Mouse (Mus musculus) heart, embryonic 13.5 days (tissue): ENCODE measurements around the gene Tas2r104. TPM values are rescaled to one million over a fixed set of nuclear protein-coding genes. Genes with fewer than 3 reads are reported as not detected.

ENCODE experiments used
- ATAC-seq: fragments of 200-750 bp; cut with Nextera tagmentation; 2 replicates; pipeline ENCODE4 v1.8.0; 2017; ENCODE audit warnings: moderate TSS enrichment; ENCODE audit not compliant: insufficient number of reproducible peaks, low FRiP score, low TSS enrichment; ENCODE audit errors: extremely low read depth
- H3K27ac ChIP-seq: fragments of 300-500 bp; sonication (generic); replicated peaks from 2 replicates; pipeline ENCODE4 v1.5.1; 2015; ENCODE audit warnings: moderate library complexity, mild to moderate bottlenecking, inconsistent platforms
- H3K27me3 ChIP-seq: fragments of 300-500 bp; sonication (generic); replicated peaks from 2 replicates; pipeline ENCODE4 v1.6.1; 2015; ENCODE audit warnings: mild to moderate bottlenecking, inconsistent platforms
- H3K36me3 ChIP-seq: fragments of 300-500 bp; sonication (generic); 2 replicates; pipeline ENCODE4 v1.6.1; 2015; ENCODE audit warnings: mild to moderate bottlenecking, inconsistent platforms
- H3K4me1 ChIP-seq: fragments of 300-500 bp; sonication (generic); 2 replicates; pipeline ENCODE4 v1.6.1; 2015; ENCODE audit warnings: inconsistent platforms
- H3K4me2 ChIP-seq: fragments of 300-500 bp; sonication (generic); 2 replicates; pipeline ENCODE4 v1.6.1; 2015; ENCODE audit warnings: inconsistent platforms, mild to moderate bottlenecking, moderate library complexity
- H3K4me3 ChIP-seq: fragments of 300-500 bp; sonication (generic); 2 replicates; pipeline ENCODE4 v1.5.1; 2015; ENCODE audit warnings: moderate library complexity, mild to moderate bottlenecking, inconsistent platforms
- H3K9ac ChIP-seq: fragments of 300-500 bp; sonication (generic); 2 replicates; pipeline ENCODE4 v1.6.1; 2015; ENCODE audit warnings: inconsistent platforms, mild to moderate bottlenecking, moderate library complexity
- H3K9me3 ChIP-seq: fragments of 300-500 bp; sonication (generic); 2 replicates; pipeline ENCODE4 v1.6.1; 2016; ENCODE audit warnings: inconsistent platforms
- WGBS: fragments of 180-500 bp; shearing (Covaris S2); methylation state at CpG from one replicate; pipeline ENCODE4 v1.1.7; 2015; ENCODE audit warnings: mixed read lengths; 5-methylcytosine and 5-hydroxymethylcytosine counted together
- polyA plus RNA-seq: library from polyadenylated mRNA; unstranded; fragments of >200 nt; fragmentation: Nextera tagmentation; extraction: Ambion mirVana; gene quantifications from 2 replicates; pipeline ENCODE4 v1.2.1, GENCODE M21; 2015

Gene Tas2r104
- polyA plus RNA-seq: not detected in 2 replicates

- WGBS: 53% methylated on average over 1 of the region's 1 CpGs
- H3K27me3 ChIP-seq: no peaks in the 10 kb centered on the region
- H3K36me3 ChIP-seq: no peaks in the 10 kb centered on the region
- no peak for ATAC-seq
- H3K27ac ChIP-seq: no peak within 1 kb of the TSS
- H3K9me3 ChIP-seq: peaks cover 7% of the 10 kb centered on the region; the same call in 1 of the 2 replicates
- H3K4me3 ChIP-seq: no peak within 1 kb of the TSS
- H3K4me2 ChIP-seq: no peak within 1 kb of the TSS
- no peak within 1 kb of the TSS for H3K9ac ChIP-seq
- H3K4me1 ChIP-seq: no peaks in the 10 kb centered on the region
These were observed at the start of gene Tas2r104 for GRCm38 (mm10) chr6:131685644-131686043. Gene Tas2r104 (minus strand): TSS chr6:131685744.

- Histone ChIP-seq H3K9me3 (peaks cover 3% of the 10 kb centered on the region), H3K36me3 (no peaks in the 10 kb centered on the region), H3K9ac (no peak overlapping the region), H3K4me3 (no peak overlapping the region), H3K27ac (no peak overlapping the region), H3K27me3 (no peaks in the 10 kb centered on the region), H3K4me1 (no peaks in the 10 kb centered on the region), H3K4me2 (no peak overlapping the region)
- no peak for ATAC-seq
- 42% methylated on average over 7 of the region's 7 CpGs for WGBS
These were observed 27.3 kb upstream of the Tas2r104 start for GRCm38 (mm10) chr6:131712803-131713202.

DNA sequence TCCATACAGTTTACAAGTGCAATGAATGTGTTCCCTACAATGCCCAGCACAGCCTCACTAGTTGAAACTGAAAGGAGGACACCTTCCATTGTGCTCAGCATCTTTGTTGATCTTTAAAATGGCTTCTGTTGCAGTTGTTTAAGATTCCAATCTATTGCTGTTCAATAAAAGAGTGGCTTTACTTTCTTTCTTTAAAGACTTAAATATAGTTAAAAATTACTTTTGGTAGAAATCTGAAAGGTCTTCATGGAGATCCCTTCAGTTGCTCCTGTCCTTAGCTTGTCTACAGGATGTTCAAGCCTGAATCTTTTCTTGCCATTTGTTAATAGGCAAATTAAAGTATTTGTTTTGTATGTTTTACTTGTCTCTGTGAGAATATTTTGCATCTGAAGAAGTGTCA lies 4.4 kb upstream of the Tas2r104 start, which contains the start of gene Tas2r114:
Tas2r114 (minus strand) TSS at position 101 of the 400 bp plus-strand sequence.
- no peaks in the 10 kb centered on the region for H3K27me3 ChIP-seq
- no peaks in the 10 kb centered on the region for H3K4me1 ChIP-seq
- H3K36me3 ChIP-seq: no peaks in the 10 kb centered on the region
- ATAC-seq: no peak
- no peak within 1 kb of the TSS for H3K4me2 ChIP-seq
- no peak within 1 kb of the TSS for H3K4me3 ChIP-seq
- no peak within 1 kb of the TSS for H3K27ac ChIP-seq
- H3K9me3 ChIP-seq: 0 out of 2 replicates have a peak, but pooled peaks cover 5% of the 10 kb centered on the region
- H3K9ac ChIP-seq: no peak within 1 kb of the TSS

DNA sequence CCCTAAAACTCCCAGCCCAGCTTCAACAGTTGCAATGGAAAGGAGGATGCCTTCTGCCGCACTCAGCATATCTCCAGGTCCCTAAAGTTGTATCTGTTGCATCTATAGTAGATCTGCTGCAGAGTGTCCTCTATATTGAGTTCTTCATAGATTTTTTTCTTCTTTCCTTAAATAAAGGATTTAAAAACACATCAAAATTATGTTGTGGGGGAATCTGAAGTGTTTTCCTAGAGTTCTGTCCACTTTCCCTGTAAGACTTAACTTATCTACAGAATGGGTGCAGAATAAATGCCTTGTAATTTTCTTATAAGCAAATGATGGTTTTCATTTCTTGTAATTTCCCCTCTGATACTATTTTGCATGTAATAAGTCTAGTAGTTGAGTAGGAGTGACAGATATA lies 1.9 kb upstream of the Tas2r104 start, which contains the start of gene Tas2r105:
Tas2r105 (minus strand) TSS at position 101 of the 400 bp plus-strand sequence.
- Histone ChIP-seq H3K27ac (no peak within 1 kb of the TSS), H3K27me3 (no peaks in the 10 kb centered on the region), H3K4me1 (no peaks in the 10 kb centered on the region), H3K36me3 (no peaks in the 10 kb centered on the region), H3K9ac (no peak within 1 kb of the TSS), H3K4me3 (no peak within 1 kb of the TSS), H3K4me2 (no peak within 1 kb of the TSS), H3K9me3 (peaks cover 9% of the 10 kb centered on the region; the same call in 1 of the 2 replicates)
- ATAC-seq: no peak
- WGBS: 60% methylated on average over 1 of the region's 1 CpGs

- Histone ChIP-seq H3K9me3 (peaks cover 10% of the 10 kb centered on the region; the same call in 1 of the 2 replicates), H3K4me1 (no peaks in the 10 kb centered on the region), H3K9ac (no peak within 1 kb of the TSS), H3K27me3 (no peaks in the 10 kb centered on the region), H3K4me3 (no peak within 1 kb of the TSS), H3K36me3 (no peaks in the 10 kb centered on the region), H3K4me2 (no peak within 1 kb of the TSS), H3K27ac (no peak within 1 kb of the TSS)
- WGBS: 60% methylated on average over 3 of the region's 3 CpGs
- ATAC-seq: no peak
These were observed 6.8 kb downstream of the Tas2r104 start, which contains the start of gene Tas2r106 for GRCm38 (mm10) chr6:131678786-131679185. Gene Tas2r106 (minus strand): TSS chr6:131678886.

DNA sequence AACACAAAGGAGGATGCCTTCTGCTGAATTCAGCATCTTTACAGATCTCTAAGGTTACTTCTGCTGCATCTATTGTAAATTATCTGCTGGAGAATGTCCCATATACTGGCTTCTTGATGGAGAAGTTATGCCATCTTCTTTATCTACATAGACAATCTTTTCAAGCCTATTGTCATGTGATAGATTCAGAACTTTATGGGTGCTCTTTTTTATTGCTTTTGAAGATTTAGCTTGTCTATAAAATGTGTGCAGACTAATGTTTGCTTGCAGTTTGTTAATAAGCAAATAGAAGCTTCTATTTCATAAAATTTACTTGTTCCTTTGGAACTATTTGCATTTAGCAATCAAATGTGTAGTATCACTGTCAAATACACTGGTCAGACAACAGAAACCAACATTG lies 25.5 kb downstream of the Tas2r104 start, which contains the start of gene Tas2r107:
Tas2r107 (minus strand) TSS at position 101 of the 400 bp plus-strand sequence.
- Histone ChIP-seq H3K36me3 (no peaks in the 10 kb centered on the region), H3K4me1 (no peaks in the 10 kb centered on the region), H3K4me2 (no peak within 1 kb of the TSS), H3K27me3 (no peaks in the 10 kb centered on the region), H3K9me3 (peaks cover 29% of the 10 kb centered on the region; the same call in 1 of the 2 replicates), H3K27ac (no peak within 1 kb of the TSS), H3K4me3 (no peak within 1 kb of the TSS), H3K9ac (no peak within 1 kb of the TSS)
- no peak for ATAC-seq

Other genes starting within 250 kb of the Tas2r104 start
- gene 5430401F13Rik, start 199.3 kb downstream of the Tas2r104 start, polyA plus RNA-seq: not detected in 2 replicates
- gene Gm6619, start 199.3 kb downstream of the Tas2r104 start, polyA plus RNA-seq: not detected in 2 replicates
- not detected in 2 replicates for gene Tas2r130, start 54.8 kb downstream of the Tas2r104 start, polyA plus RNA-seq
- not detected in 2 replicates for gene Tas2r107, start 25.6 kb downstream of the Tas2r104 start, polyA plus RNA-seq
- gene Tas2r106, start 6.9 kb downstream of the Tas2r104 start, polyA plus RNA-seq: not detected in 2 replicates
- not detected in 2 replicates for gene Tas2r105, start 1.8 kb upstream of the Tas2r104 start, polyA plus RNA-seq
- not detected in 2 replicates for gene Tas2r114, start 4.3 kb upstream of the Tas2r104 start, polyA plus RNA-seq